Mouse (Mus musculus) small intestine, adult 2 months (tissue): ENCODE results near the gene Rapgef5. TPM values are rescaled to one million over a fixed set of nuclear protein-coding genes. Genes with fewer than 3 reads are reported as not detected.

ENCODE experiments used
- H3K27ac ChIP-seq: fragments of 200-500 bp; 2 replicates; pipeline ENCODE4 v1.5.1; 2012; ENCODE audit warnings: low read depth, low read length, control low read depth, inconsistent platforms; ENCODE audit not compliant: insufficient read depth
- H3K27me3 ChIP-seq: fragments of 200-500 bp; 2 replicates; pipeline ENCODE4 v1.6.1; 2012; ENCODE audit warnings: mild to moderate bottlenecking, moderate library complexity, low read length, inconsistent platforms; ENCODE audit not compliant: control insufficient read depth, insufficient read depth
- H3K36me3 ChIP-seq: fragments of 200-500 bp; 2 replicates; pipeline ENCODE4 v1.6.1; 2012; ENCODE audit warnings: mild to moderate bottlenecking, low read length, control low read depth, inconsistent platforms; ENCODE audit not compliant: control insufficient read depth, insufficient read depth
- H3K4me1 ChIP-seq: fragments of 200-500 bp; 2 replicates; pipeline ENCODE4 v1.6.1; 2012; ENCODE audit warnings: low read length, inconsistent platforms, mixed read lengths; ENCODE audit not compliant: control insufficient read depth, insufficient read depth, insufficient read length
- H3K4me3 ChIP-seq: fragments of 200-500 bp; 2 replicates; pipeline ENCODE4 v1.5.1; 2012; ENCODE audit warnings: low read depth, mild to moderate bottlenecking, control low read depth, inconsistent platforms, low read length, moderate library complexity
- CTCF ChIP-seq: fragments of 200-500 bp; IDR thresholded peaks from 2 replicates; pipeline ENCODE4 v1.5.1; 2012; ENCODE audit warnings: low read depth, mild to moderate bottlenecking, control low read depth, inconsistent platforms, low read length, moderate library complexity, mixed read lengths; ENCODE audit not compliant: insufficient replicate concordance, insufficient read length; ENCODE audit errors: extremely low read depth
- POLR2A ChIP-seq: fragments of 200-500 bp; IDR thresholded peaks from 2 replicates; pipeline ENCODE4 v1.6.1; 2012; ENCODE audit warnings: low read depth, mild to moderate bottlenecking, control low read depth, inconsistent platforms, low read length, moderate library complexity
- WGBS: fragments of 180-500 bp; shearing (Covaris S2); methylation state at CpG from one replicate; pipeline ENCODE4 v1.1.7; 2018; 5-methylcytosine and 5-hydroxymethylcytosine counted together
- polyA plus RNA-seq: library from polyadenylated mRNA; depleted of rRNA; stranded (reverse); fragments of >200 nt; gene quantifications from 2 replicates; pipeline ENCODE4 v1.2.3, GENCODE M21; 2012

Rapgef5 gene
- polyA plus RNA-seq, 1 experiment = 4.7 TPM

DNA sequence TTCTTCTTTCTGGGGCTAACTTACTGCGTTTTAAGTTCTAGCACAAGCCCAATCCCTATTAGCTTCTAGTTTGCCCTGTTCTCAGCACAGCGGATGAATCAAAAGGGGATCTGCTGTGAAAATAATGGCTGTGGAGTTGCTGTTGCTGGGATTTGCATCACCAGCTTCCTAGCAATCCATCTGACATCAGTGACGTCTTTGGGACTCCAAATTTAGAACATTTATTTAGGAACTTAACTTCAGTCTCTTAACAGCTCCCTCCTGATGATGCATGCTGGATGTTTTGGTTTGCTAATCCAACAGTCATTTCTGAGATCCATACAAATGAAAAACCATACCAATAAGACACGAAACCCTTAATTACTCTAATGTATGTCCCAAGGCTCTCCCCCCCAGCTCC lies 289.3 kb downstream of the Rapgef5 start:
- 83% methylated on average over 4 of the region's 4 CpGs for WGBS
- peaks cover 3% of the 10 kb centered on the region; the same call in 1 of the 2 replicates for H3K27me3 ChIP-seq
- no peak for TF ChIP-seq CTCF
- TF ChIP-seq POLR2A = no peak

DNA sequence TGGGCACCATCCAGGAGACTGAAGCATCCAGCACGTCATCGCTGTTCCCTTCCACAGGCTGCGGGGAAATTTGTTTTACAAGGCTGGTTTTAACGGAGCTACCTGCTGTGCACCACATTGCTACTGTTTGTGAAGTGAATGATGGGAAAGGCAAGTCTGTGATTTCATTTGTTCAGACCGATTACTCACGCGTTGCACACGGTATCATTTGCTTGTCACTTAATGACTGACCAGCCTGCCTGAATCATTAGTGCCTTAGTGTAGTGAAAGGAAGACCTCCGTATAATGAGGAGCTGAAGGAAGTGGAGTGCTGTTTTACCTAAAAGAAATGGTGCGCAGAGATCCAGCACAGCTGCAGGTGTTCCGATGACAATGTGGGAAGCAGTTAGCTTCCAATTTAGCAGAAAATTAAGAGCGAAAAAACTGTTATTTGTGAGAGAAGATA lies 289.8 kb downstream of the Rapgef5 start:
- Histone ChIP-seq H3K27me3 (peaks cover 3% of the 10 kb centered on the region; the same call in 1 of the 2 replicates), H3K36me3 (no peaks in the 10 kb centered on the region), H3K27ac (no peak overlapping the region), H3K4me3 (no peak overlapping the region), H3K4me1 (no peaks in the 10 kb centered on the region)
- WGBS = 68% methylated on average over 12 of the region's 12 CpGs
- TF ChIP-seq CTCF (no peak), POLR2A (no peak)

More for the DNA sequence above, 289.3 kb downstream of the Rapgef5 start:
- Histone ChIP-seq H3K36me3 (no peaks in the 10 kb centered on the region), H3K4me3 (no peak overlapping the region), H3K4me1 (no peaks in the 10 kb centered on the region), H3K27ac (no peak overlapping the region)

DNA sequence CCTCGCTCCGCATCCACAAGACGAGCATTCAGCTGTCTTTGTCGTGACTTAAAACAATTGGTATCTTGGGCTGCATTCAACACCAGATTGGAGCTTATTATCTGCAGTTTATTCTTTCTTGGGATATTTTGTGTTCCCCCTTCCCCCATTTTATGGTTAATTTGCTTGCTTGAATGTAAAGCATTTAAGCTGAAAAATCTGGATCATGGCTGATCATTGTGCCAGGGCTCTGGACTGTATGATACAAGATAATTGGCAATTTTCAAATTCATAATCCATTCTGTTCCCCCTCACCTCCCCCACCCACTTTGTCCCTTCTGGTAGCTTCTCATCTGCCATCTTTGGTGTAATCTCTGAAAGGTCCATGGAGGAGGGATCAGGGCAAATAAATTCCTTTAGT lies 290.2 kb downstream of the Rapgef5 start:
- Histone ChIP-seq H3K36me3 (no peaks in the 10 kb centered on the region), H3K4me1 (no peaks in the 10 kb centered on the region), H3K27ac (no peak overlapping the region), H3K4me3 (no peak overlapping the region), H3K27me3 (peaks cover 3% of the 10 kb centered on the region; the same call in 1 of the 2 replicates)
- 81% methylated on average over 4 of the region's 4 CpGs for WGBS
- TF ChIP-seq POLR2A (no peak), CTCF (no peak)

DNA sequence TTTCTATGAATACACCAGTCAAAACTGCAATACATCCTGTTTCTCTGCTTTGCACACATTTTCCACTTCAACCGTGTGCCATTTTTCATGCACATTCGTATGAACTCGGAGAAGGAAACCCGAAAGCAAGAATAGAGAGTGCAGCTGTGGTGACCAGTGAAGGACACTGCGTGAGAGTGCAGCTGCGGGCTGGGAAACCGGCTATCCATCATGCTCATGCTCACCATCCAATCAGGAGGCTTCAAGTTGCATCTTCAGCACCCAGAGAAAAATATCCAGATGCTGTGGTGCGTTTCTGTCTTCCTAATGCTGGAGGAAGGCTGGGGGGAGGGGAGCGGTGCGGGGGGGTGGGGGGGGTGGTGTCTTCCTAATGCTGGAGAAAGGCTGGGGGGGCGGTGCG lies 291.4 kb downstream of the Rapgef5 start:
- Histone ChIP-seq H3K4me3 (no peak overlapping the region), H3K4me1 (no peaks in the 10 kb centered on the region), H3K36me3 (no peaks in the 10 kb centered on the region), H3K27me3 (peaks cover 3% of the 10 kb centered on the region; the same call in 1 of the 2 replicates), H3K27ac (no peak overlapping the region)
- WGBS = 49% methylated on average over 12 of the region's 12 CpGs
- TF ChIP-seq POLR2A (no peak), CTCF (no peak)

DNA sequence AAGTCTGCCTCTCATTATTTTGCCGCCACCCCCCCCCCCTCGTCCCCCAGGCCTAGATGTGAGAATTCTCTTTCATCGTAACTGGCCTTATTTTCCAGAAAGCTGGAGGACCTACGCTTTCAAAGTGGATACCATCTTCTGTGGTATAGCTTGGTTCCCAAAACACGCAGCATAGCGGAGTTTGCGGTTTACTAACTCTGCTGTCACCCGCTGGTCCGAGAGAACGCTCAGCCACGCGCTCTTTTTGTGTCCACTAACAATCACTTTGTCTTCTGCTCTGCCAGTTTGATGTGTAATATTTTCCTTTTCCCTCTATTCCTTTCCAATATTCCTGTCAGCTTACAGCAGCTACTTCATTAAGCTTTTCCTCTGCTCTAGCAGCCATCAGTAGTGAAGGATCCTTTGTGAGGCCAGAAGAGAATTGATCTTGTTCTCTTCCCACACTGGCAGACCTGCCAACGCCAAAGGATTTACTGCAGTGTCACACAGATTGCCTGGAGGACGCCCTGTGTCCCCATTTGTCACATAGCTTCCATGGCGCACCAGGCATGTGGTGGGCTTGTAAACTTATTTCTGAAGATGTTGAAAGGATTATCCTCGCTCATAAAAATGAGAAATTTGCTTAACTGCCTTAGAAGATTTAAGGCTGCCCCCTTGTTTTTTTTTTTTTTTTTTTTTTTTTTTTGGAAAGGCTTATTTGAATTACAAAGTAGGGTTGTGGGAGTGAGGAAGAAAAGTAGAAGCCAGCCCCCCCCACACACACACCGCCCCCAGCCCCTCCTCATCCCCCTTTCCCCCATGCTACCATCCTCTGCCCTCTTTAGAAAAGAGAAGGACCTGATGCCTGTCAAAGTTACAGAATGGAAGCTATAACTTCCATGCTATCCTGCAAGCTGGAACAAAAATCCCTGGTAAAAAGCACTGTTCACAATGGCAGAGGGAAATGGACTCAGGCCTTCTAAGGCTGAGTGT lies 292.4 kb downstream of the Rapgef5 start:
- TF ChIP-seq CTCF (no peak), POLR2A (no peak)
- WGBS = 60% methylated on average over 17 of the region's 17 CpGs
- H3K4me1 ChIP-seq = no peaks in the 10 kb centered on the region
- H3K4me3 ChIP-seq = no peak overlapping the region
- no peaks in the 10 kb centered on the region for H3K36me3 ChIP-seq
- peaks cover 3% of the 10 kb centered on the region; the same call in 1 of the 2 replicates for H3K27me3 ChIP-seq
- H3K27ac ChIP-seq = no peak overlapping the region
